Mouse (Mus musculus) MEL (cell line): ENCODE data around the gene Insl5. TPM values are rescaled to one million over a fixed set of nuclear protein-coding genes. Genes with fewer than 3 reads are reported as not detected.

ENCODE experiments used
- DNase-seq: peaks from one replicate; pipeline ENCODE4 v3.0.0; 2011; ENCODE audit warnings: low read depth, low spot score
- H3K27ac ChIP-seq: 2 replicates; pipeline ENCODE4 v1.5.1; 2012; ENCODE audit warnings: low read depth, mild to moderate bottlenecking, control low read depth, low read length, moderate library complexity; ENCODE audit not compliant: control insufficient read depth
- H3K27me3 ChIP-seq, 2 experiments: fragments of 150-350 bp in 1 of 2; sonication (generic) in 1 of 2; 2 replicates each; pipeline ENCODE4 v1.6.1; 2012; ENCODE audit warnings: low read length in 2 of 2, mild to moderate bottlenecking in 2 of 2, improper control_type of control experiment in 1 of 2, moderate library complexity in 1 of 2; ENCODE audit not compliant: insufficient read depth in 2 of 2, control insufficient read depth in 1 of 2
- H3K36me3 ChIP-seq, 2 experiments: 2 replicates each; pipeline ENCODE4 v1.6.1; 2012 to 2014; ENCODE audit warnings: low read length in 2 of 2, improper control_type of control experiment in 1 of 2, inconsistent platforms in 1 of 2, mild to moderate bottlenecking in 1 of 2; ENCODE audit not compliant: insufficient read depth in 2 of 2, control insufficient read depth in 1 of 2
- H3K4me1 ChIP-seq, 2 experiments: fragments of 150-350 bp in 1 of 2; sonication (generic) in 1 of 2; 2 replicates each; pipeline ENCODE4 v1.6.1; 2012; ENCODE audit warnings: low read length in 2 of 2, improper control_type of control experiment in 1 of 2, mild to moderate bottlenecking in 1 of 2; ENCODE audit not compliant: insufficient read depth in 2 of 2, control insufficient read depth in 1 of 2
- H3K4me3 ChIP-seq, 2 experiments: fragments of 150-350 bp in 1 of 2; sonication (generic) in 1 of 2; 2 replicates each; pipeline ENCODE4 v1.5.1; 2012; ENCODE audit warnings: low read depth in 2 of 2, low read length in 2 of 2, mild to moderate bottlenecking in 2 of 2, moderate library complexity in 2 of 2, control low read depth in 1 of 2, improper control_type of control experiment in 1 of 2; ENCODE audit not compliant: control insufficient read depth in 1 of 2, insufficient read depth in 1 of 2
- H3K79me2 ChIP-seq: 2 replicates; pipeline ENCODE4 v1.6.1; 2012; ENCODE audit warnings: mild to moderate bottlenecking, low read length, moderate library complexity; ENCODE audit not compliant: control insufficient read depth, poor library complexity, insufficient read depth
- H3K9ac ChIP-seq: 2 replicates; pipeline ENCODE4 v1.6.1; 2012; ENCODE audit warnings: low read depth, mild to moderate bottlenecking, control low read depth, low read length, moderate library complexity; ENCODE audit not compliant: control insufficient read depth, poor library complexity, severe bottlenecking
- H3K9me3 ChIP-seq: fragments of 150-350 bp; sonication (generic); replicated peaks from 2 replicates; pipeline ENCODE4 v1.6.1; 2012; ENCODE audit warnings: mild to moderate bottlenecking, low read length, improper control_type of control experiment, moderate library complexity; ENCODE audit not compliant: insufficient read depth
- CHD1 ChIP-seq: IDR thresholded peaks from 2 replicates; pipeline ENCODE4 v1.6.1; 2012; ENCODE audit warnings: low read depth, mild to moderate bottlenecking, inconsistent platforms, low read length, improper control_type of control experiment
- CHD2 ChIP-seq: IDR thresholded peaks from 2 replicates; pipeline ENCODE4 v1.6.1; 2011; ENCODE audit warnings: low read length, improper control_type of control experiment
- CTCF ChIP-seq, 3 experiments: IDR thresholded peaks in 2 of 3; conservative IDR thresholded peaks in 1 of 3; 2 replicates each; pipeline ENCODE4 v1.5.1; 2011 to 2012; ENCODE audit warnings: low read length in 3 of 3, low read depth in 2 of 3, mild to moderate bottlenecking in 2 of 3, improper control_type of control experiment in 1 of 3, inconsistent platforms in 1 of 3, mixed read lengths in 1 of 3, moderate library complexity in 1 of 3; ENCODE audit not compliant: control insufficient read depth in 1 of 3, insufficient read depth in 1 of 3, poor library complexity in 1 of 3, severe bottlenecking in 1 of 3
- GABPA ChIP-seq: IDR thresholded peaks from 2 replicates; pipeline ENCODE4 v1.6.1; 2012; ENCODE audit warnings: low read depth, mild to moderate bottlenecking, inconsistent platforms, low read length, improper control_type of control experiment, moderate library complexity
- KAT2A ChIP-seq: conservative IDR thresholded peaks from 2 replicates; pipeline ENCODE4 v1.6.1; 2012; ENCODE audit warnings: low read depth, low read length, improper control_type of control experiment, inconsistent platforms
- MAFK ChIP-seq: IDR thresholded peaks from 2 replicates; pipeline ENCODE4 v1.6.1; 2011; ENCODE audit warnings: low read depth, mild to moderate bottlenecking, low read length, improper control_type of control experiment, borderline replicate concordance
- MAX ChIP-seq: IDR thresholded peaks from 2 replicates; pipeline ENCODE4 v1.6.1; 2011; ENCODE audit warnings: low read length, improper control_type of control experiment
- MAZ ChIP-seq: IDR thresholded peaks from 2 replicates; pipeline ENCODE4 v1.6.1; 2012; ENCODE audit warnings: low read depth, mild to moderate bottlenecking, inconsistent platforms, low read length, improper control_type of control experiment
- MXI1 ChIP-seq: IDR thresholded peaks from 2 replicates; pipeline ENCODE4 v1.6.1; 2011; ENCODE audit warnings: mild to moderate bottlenecking, low read depth, low read length, improper control_type of control experiment
- MYC ChIP-seq: IDR thresholded peaks from 2 replicates; pipeline ENCODE4 v1.6.1; 2011; ENCODE audit warnings: low read depth, mild to moderate bottlenecking, low read length, improper control_type of control experiment, moderate library complexity
- NELFE ChIP-seq: IDR thresholded peaks from 2 replicates; pipeline ENCODE4 v1.6.1; 2011; ENCODE audit warnings: low read depth, low read length, improper control_type of control experiment
- POLR2A ChIP-seq, 2 experiments: IDR thresholded peaks; 2 replicates each; pipeline ENCODE4 v1.6.1; 2011 to 2012; ENCODE audit warnings: low read length in 2 of 2, mild to moderate bottlenecking in 2 of 2, control low read depth in 1 of 2, improper control_type of control experiment in 1 of 2, low read depth in 1 of 2, moderate library complexity in 1 of 2; ENCODE audit not compliant: control insufficient read depth in 1 of 2, insufficient read depth in 1 of 2, poor library complexity in 1 of 2
- POLR2AphosphoS2 ChIP-seq: IDR thresholded peaks from 2 replicates; pipeline ENCODE4 v1.6.1; 2011; ENCODE audit warnings: low read length, improper control_type of control experiment
- POLR2AphosphoS5 ChIP-seq: IDR thresholded peaks from 2 replicates; pipeline ENCODE4 v1.6.1; 2012; ENCODE audit warnings: low read depth, borderline replicate concordance, mild to moderate bottlenecking, inconsistent platforms, low read length, moderate library complexity, mixed read lengths
- RCOR1 ChIP-seq: IDR thresholded peaks from 2 replicates; pipeline ENCODE4 v1.6.1; 2012; ENCODE audit warnings: low read depth, mild to moderate bottlenecking, inconsistent platforms, low read length, improper control_type of control experiment
- SIN3A ChIP-seq: IDR thresholded peaks from 2 replicates; pipeline ENCODE4 v1.6.1; 2012; ENCODE audit warnings: low read length, improper control_type of control experiment, inconsistent platforms
- SMC3 ChIP-seq: IDR thresholded peaks from 2 replicates; pipeline ENCODE4 v1.6.1; 2011; ENCODE audit warnings: low read depth, low read length, improper control_type of control experiment
- TAL1 ChIP-seq: IDR thresholded peaks from 2 replicates; pipeline ENCODE4 v1.6.1; 2012; ENCODE audit warnings: mild to moderate bottlenecking, inconsistent platforms, low read length, moderate library complexity, mixed read lengths
- TBP ChIP-seq: IDR thresholded peaks from 2 replicates; pipeline ENCODE4 v1.8.0; 2011; ENCODE audit warnings: low read depth, low read length, improper control_type of control experiment
- UBTF ChIP-seq: IDR thresholded peaks from 2 replicates; pipeline ENCODE4 v1.6.1; 2012; ENCODE audit warnings: low read depth, mild to moderate bottlenecking, inconsistent platforms, low read length, improper control_type of control experiment, moderate library complexity, borderline replicate concordance; ENCODE audit not compliant: insufficient read depth
- ZC3H11A ChIP-seq: IDR thresholded peaks from 2 replicates; pipeline ENCODE4 v1.6.1; 2012; ENCODE audit warnings: low read depth, mild to moderate bottlenecking, inconsistent platforms, low read length, improper control_type of control experiment
- polyA plus RNA-seq, 2 experiments: library from polyadenylated mRNA; stranded (reverse) in 1 of 2; unstranded in 1 of 2; fragments of >175 nt in 1 of 2; fragments of >200 nt in 1 of 2; gene quantifications; 2 replicates each; pipeline versions ENCODE4 v1.2.1 to v1.2.4; 2012; ENCODE audit warnings: low replicate concordance in 2 of 2, low read depth in 1 of 2; ENCODE audit not compliant: insufficient read length in 2 of 2, insufficient read depth in 1 of 2, missing spikeins in 1 of 2
- total RNA-seq: library from RNA; depleted of rRNA; stranded (reverse); fragments of 300-350 nt; gene quantifications from 2 replicates; pipeline ENCODE4 v1.2.3, GENCODE M21; 2012

Insl5 gene
- total and polyA plus RNA-seq, 3 experiments: not detected

- Histone ChIP-seq H3K27ac (no peak overlapping the region), H3K79me2 (no peaks in the 10 kb centered on the region), H3K9me3 (no peaks in the 10 kb centered on the region), H3K4me1 (no peaks in the 10 kb centered on the region), H3K4me3 (no peak overlapping the region), H3K9ac (no peak overlapping the region), H3K27me3 (no peaks in the 10 kb centered on the region), H3K36me3 (no peaks in the 10 kb centered on the region)
- peak; percentile 10 for DNase-seq
- TF ChIP-seq SMC3 (peak; percentile 30; the same call in 1 of the 2 replicates), ZC3H11A (no peak), NELFE (no peak), GABPA (no peak), CTCF (IDR thresholded peaks at IDR 0.05 in 2 of 3, conservative IDR thresholded peaks at IDR 0.05 in 1 of 3; ENCODE audit: control insufficient read depth in 1 of 3, insufficient read depth in 1 of 3, low read depth in 2 of 3, low read length in 3 of 3, poor library complexity in 1 of 3, severe bottlenecking in 1 of 3) (peak in 2 of 3 experiments; percentile 11 to 23; a peak in 1 of 6 replicates)
Observed at GRCm38 (mm10) chr4:103042997-103043396, 16.4 kb upstream of the Insl5 start.

GRCm38 (mm10) chr4:103039838-103040191, 13.2 kb upstream of the Insl5 start:
- Histone ChIP-seq H3K79me2 (no peaks in the 10 kb centered on the region), H3K36me3 (no peaks in the 10 kb centered on the region), H3K27me3 (no peaks in the 10 kb centered on the region), H3K9me3 (no peaks in the 10 kb centered on the region), H3K27ac (no peak overlapping the region), H3K4me1 (no peaks in the 10 kb centered on the region), H3K4me3 (no peak overlapping the region), H3K9ac (no peak overlapping the region)
- DNase-seq: peak; percentile 8
- no peak for TF ChIP-seq MAZ
- TF ChIP-seq MXI1: no peak
- no peak for TF ChIP-seq SMC3
- TF ChIP-seq MYC: no peak
- no peak for TF ChIP-seq RCOR1

GRCm38 (mm10) chr4:103039103-103039837, 12.6 kb upstream of the Insl5 start:
- no peaks in the 10 kb centered on the region for H3K4me1 ChIP-seq
- no peaks in the 10 kb centered on the region for H3K79me2 ChIP-seq
- H3K27ac ChIP-seq: no peak overlapping the region
- H3K9me3 ChIP-seq: no peaks in the 10 kb centered on the region
- DNase-seq: no peak
- H3K36me3 ChIP-seq: no peaks in the 10 kb centered on the region
- TF ChIP-seq POLR2AphosphoS5 (no peak), POLR2AphosphoS2 (no peak), MAX (no peak), SIN3A (no peak), CHD2 (no peak), MYC (no peak), KAT2A (no peak), NELFE (no peak), TAL1 (no peak), UBTF (no peak), MAFK (no peak), TBP (no peak), CHD1 (no peak), POLR2A (IDR thresholded peaks at IDR 0.05; ENCODE audit: control insufficient read depth in 1 of 2, insufficient read depth in 1 of 2, low read depth in 1 of 2, low read length in 2 of 2, poor library complexity in 1 of 2) (no peak)
- H3K9ac ChIP-seq: no peak overlapping the region
- no peak overlapping the region for H3K4me3 ChIP-seq
- no peaks in the 10 kb centered on the region for H3K27me3 ChIP-seq
